Mouse (Mus musculus) ES-Bruce4 (cell line): ENCODE measurements around the gene Olfr315. TPM values are rescaled to one million over a fixed set of nuclear protein-coding genes. Genes with fewer than 3 reads are reported as not detected.

Experiments used
- H3K27ac ChIP-seq: 2 replicates; pipeline ENCODE4 v1.5.1; 2012; ENCODE audit warnings: low read length, inconsistent platforms; ENCODE audit not compliant: insufficient read depth
- H3K27me3 ChIP-seq: 2 replicates; pipeline ENCODE4 v1.6.1; 2012; ENCODE audit warnings: mild to moderate bottlenecking, low read length, inconsistent platforms; ENCODE audit not compliant: control insufficient read depth, poor library complexity, insufficient read depth, severe bottlenecking
- H3K36me3 ChIP-seq: 2 replicates; pipeline ENCODE4 v1.6.1; 2012; ENCODE audit warnings: inconsistent platforms, mild to moderate bottlenecking, low read length, moderate library complexity; ENCODE audit not compliant: control insufficient read depth, poor library complexity, insufficient read depth, severe bottlenecking
- H3K4me1 ChIP-seq: one replicate; pipeline ENCODE4 v1.8.1; 2011; ENCODE audit warnings: low read length; ENCODE audit not compliant: control insufficient read depth, insufficient read depth
- H3K4me3 ChIP-seq: 2 replicates; pipeline ENCODE4 v1.5.1; 2011; ENCODE audit warnings: low read depth, mild to moderate bottlenecking, low read length
- H3K9ac ChIP-seq: 2 replicates; pipeline ENCODE4 v1.6.1; 2012; ENCODE audit warnings: low read depth, mild to moderate bottlenecking, inconsistent platforms; ENCODE audit not compliant: poor library complexity, severe bottlenecking
- H3K9me3 ChIP-seq: replicated peaks from 2 replicates; pipeline ENCODE4 v1.6.1; 2012; ENCODE audit warnings: mild to moderate bottlenecking, low read length, inconsistent platforms; ENCODE audit not compliant: control insufficient read depth, poor library complexity, insufficient read depth, severe bottlenecking
- CTCF ChIP-seq: IDR thresholded peaks from one replicate; pipeline ENCODE4 v1.8.1; 2011; ENCODE audit warnings: low read depth, low read length
- EP300 ChIP-seq: IDR thresholded peaks from 2 replicates; pipeline ENCODE4 v1.6.1; 2011; ENCODE audit warnings: low read depth, low read length; ENCODE audit not compliant: insufficient read depth
- POLR2A ChIP-seq: IDR thresholded peaks from one replicate; pipeline ENCODE4 v1.8.1; 2011; ENCODE audit warnings: low read length; ENCODE audit not compliant: insufficient read depth
- polyA plus RNA-seq: library from polyadenylated mRNA; stranded (reverse); fragments of >200 nt; gene quantifications from 2 replicates; pipeline ENCODE4 v1.2.4, GENCODE M21; 2011; ENCODE audit warnings: low read depth; ENCODE audit not compliant: missing spikeins, insufficient read depth, insufficient read length

Gene Olfr315
- polyA plus RNA-seq, 1 experiment, result not detected

GRCm38 (mm10) chr11:58790053-58790452, 17.1 kb downstream of the Olfr315 start:
- no peak overlapping the region for H3K4me3 ChIP-seq
- H3K4me1 ChIP-seq, result no peaks in the 10 kb centered on the region
- H3K9ac ChIP-seq, result no peak overlapping the region
- H3K27ac ChIP-seq, result no peak overlapping the region
- H3K27me3 ChIP-seq, result no peaks in the 10 kb centered on the region; the same call in 1 of the 2 replicates
- H3K9me3 ChIP-seq, result no peaks in the 10 kb centered on the region
- TF ChIP-seq CTCF, result no peak
- TF ChIP-seq POLR2A, result no peak
- no peak for TF ChIP-seq EP300
- no peaks in the 10 kb centered on the region for H3K36me3 ChIP-seq

GRCm38 (mm10) chr11:58790646-58791045, 17.7 kb downstream of the Olfr315 start:
- Histone ChIP-seq H3K9ac (no peak overlapping the region), H3K4me1 (no peaks in the 10 kb centered on the region), H3K4me3 (no peak overlapping the region), H3K9me3 (no peaks in the 10 kb centered on the region), H3K27ac (no peak overlapping the region), H3K36me3 (no peaks in the 10 kb centered on the region), H3K27me3 (no peaks in the 10 kb centered on the region; the same call in 1 of the 2 replicates)
- TF ChIP-seq POLR2A, result no peak
- no peak for TF ChIP-seq EP300
- TF ChIP-seq CTCF, result no peak

DNA sequence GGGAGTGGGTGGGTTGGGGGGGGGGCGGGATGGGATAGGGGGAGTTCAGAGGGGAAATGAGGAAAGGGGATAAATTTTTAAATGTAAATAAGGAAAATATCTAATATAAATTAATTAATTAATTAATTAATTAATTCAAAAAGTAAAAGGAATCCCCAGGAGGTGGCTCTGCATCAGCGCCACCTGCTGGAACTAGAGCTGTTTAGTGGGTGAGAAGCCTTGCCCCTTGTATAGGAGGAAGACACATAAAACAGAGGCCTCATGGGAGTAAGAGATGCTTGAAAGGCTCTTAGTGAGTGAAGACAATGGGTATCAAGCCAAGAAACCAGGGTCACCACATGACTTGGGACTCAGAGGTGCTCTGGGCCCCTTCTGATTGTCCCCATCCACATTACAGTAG, 22.9 kb downstream of the Olfr315 start:
- Histone ChIP-seq H3K9me3 (no peaks in the 10 kb centered on the region), H3K4me1 (no peaks in the 10 kb centered on the region), H3K4me3 (no peak overlapping the region), H3K9ac (no peak overlapping the region), H3K27ac (no peak overlapping the region), H3K36me3 (no peaks in the 10 kb centered on the region), H3K27me3 (no peaks in the 10 kb centered on the region; the same call in 1 of the 2 replicates)
- TF ChIP-seq POLR2A (no peak), CTCF (peak; percentile 6)

- no peaks in the 10 kb centered on the region; the same call in 1 of the 2 replicates for H3K27me3 ChIP-seq
- no peak overlapping the region for H3K9ac ChIP-seq
- H3K27ac ChIP-seq, result no peak overlapping the region
- TF ChIP-seq CTCF (no peak), EP300 (no peak), POLR2A (no peak)
- H3K4me1 ChIP-seq, result no peaks in the 10 kb centered on the region
- H3K4me3 ChIP-seq, result no peak overlapping the region
- H3K9me3 ChIP-seq, result no peaks in the 10 kb centered on the region
- no peaks in the 10 kb centered on the region for H3K36me3 ChIP-seq
Observed at GRCm38 (mm10) chr11:58796850-58797249, 23.9 kb downstream of the Olfr315 start.

GRCm38 (mm10) chr11:58799747-58800146, 26.8 kb downstream of the Olfr315 start:
- H3K27ac ChIP-seq, result no peak overlapping the region
- TF ChIP-seq CTCF (no peak), POLR2A (no peak), EP300 (no peak)
- H3K9me3 ChIP-seq, result no peaks in the 10 kb centered on the region
- H3K36me3 ChIP-seq, result no peaks in the 10 kb centered on the region
- no peaks in the 10 kb centered on the region for H3K4me1 ChIP-seq
- no peak overlapping the region for H3K4me3 ChIP-seq
- H3K27me3 ChIP-seq, result no peaks in the 10 kb centered on the region; the same call in 1 of the 2 replicates
- H3K9ac ChIP-seq, result no peak overlapping the region

- H3K4me3 ChIP-seq, result 0 out of 2 replicates have a peak within 1 kb of the TSS, but pooled peaks have one; percentile 0
- H3K36me3 ChIP-seq, result no peaks in the 10 kb centered on the region
- H3K9ac ChIP-seq, result no peak within 1 kb of the TSS
- H3K4me1 ChIP-seq, result no peaks in the 10 kb centered on the region
- H3K27me3 ChIP-seq, result no peaks in the 10 kb centered on the region
- TF ChIP-seq EP300, result no peak
- TF ChIP-seq POLR2A, result no peak
- no peak for TF ChIP-seq CTCF
- H3K27ac ChIP-seq, result no peak within 1 kb of the TSS
- no peaks in the 10 kb centered on the region for H3K9me3 ChIP-seq
Observed at GRCm38 (mm10) chr11:58801558-58802228, 28.7 kb downstream of the Olfr315 start, which contains the start of gene Fam183b. TSS of gene Fam183b (minus strand) at chr11:58801960.
